Mouse (Mus musculus): Measurements from ENCODE around the gene Mrps6. TPM values are rescaled to one million over a fixed set of nuclear protein-coding genes. Genes with fewer than 3 reads are reported as not detected.

Mrps6 gene
- total and polyA plus RNA-seq, 3 experiments: 40.8 to 71.0 TPM; not detected in 1

DNA sequence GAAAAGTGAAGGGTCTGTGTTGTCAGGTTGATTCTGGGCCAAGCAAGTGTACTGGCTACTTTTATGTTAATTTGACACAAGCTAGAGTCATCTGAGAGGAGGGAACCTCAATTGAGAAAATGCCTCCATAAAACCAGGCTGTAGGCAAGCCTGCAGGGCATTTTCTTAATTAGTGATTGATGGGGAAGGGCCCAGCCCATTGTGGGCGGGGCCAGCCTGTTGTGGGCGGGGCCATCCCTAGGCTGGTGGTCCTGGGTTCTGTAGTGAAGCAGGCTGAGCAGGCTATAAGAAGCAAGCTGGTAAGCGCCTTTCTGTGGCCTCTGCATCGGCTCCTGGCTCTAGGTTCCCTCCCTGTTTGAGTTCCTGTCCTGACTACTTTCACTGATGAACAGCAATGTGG lies 69.2 kb downstream of the Mrps6 start:
- Histone ChIP-seq H3K27ac (ENCODE audit: control insufficient read depth, low read depth, low read length) (no peak overlapping the region), H3K4me3 (ENCODE audit: control insufficient read depth in 1 of 2, insufficient read depth in 1 of 2, low read depth in 2 of 2, low read length in 2 of 2) (no peak overlapping the region), H3K4me1 (ENCODE audit: control insufficient read depth in 1 of 2, insufficient read depth in 2 of 2, low read length in 2 of 2) (no peaks in the 10 kb centered on the region), H3K27me3 (ENCODE audit: control insufficient read depth in 1 of 2, insufficient read depth in 2 of 2, low read length in 2 of 2) (0 out of 4 replicates have a peak, but pooled peaks cover 0 to 2% of the 10 kb centered on the region in 2 experiments), H3K79me2 (ENCODE audit: control insufficient read depth, insufficient read depth, low read length, poor library complexity) (no peaks in the 10 kb centered on the region), H3K36me3 (ENCODE audit: control insufficient read depth in 1 of 2, insufficient read depth in 2 of 2, low read length in 2 of 2) (no peaks in the 10 kb centered on the region), H3K9me3 (replicated peaks; ENCODE audit: insufficient read depth, low read length) (no peaks in the 10 kb centered on the region), H3K9ac (ENCODE audit: control insufficient read depth, low read depth, low read length, poor library complexity, severe bottlenecking) (no peak overlapping the region)
- no peak for TF ChIP-seq MAX (IDR thresholded peaks at IDR 0.05; ENCODE audit: low read length)
- TF ChIP-seq MYB (IDR thresholded peaks at IDR 0.05; ENCODE audit: low read depth, low read length): no peak
- TF ChIP-seq EP300 (IDR thresholded peaks at IDR 0.05; ENCODE audit: low read depth in 1 of 2, low read length in 2 of 2): no peak
- TF ChIP-seq RCOR1 (IDR thresholded peaks at IDR 0.05; ENCODE audit: low read depth, low read length): no peak
- TF ChIP-seq ZC3H11A (IDR thresholded peaks at IDR 0.05; ENCODE audit: low read depth, low read length): no peak
- TF ChIP-seq MAZ (IDR thresholded peaks at IDR 0.05; ENCODE audit: low read depth, low read length): no peak
- TF ChIP-seq CHD1 (IDR thresholded peaks at IDR 0.05; ENCODE audit: low read depth, low read length): no peak
- no peak for TF ChIP-seq MAFK (IDR thresholded peaks at IDR 0.05; ENCODE audit: borderline replicate concordance, low read depth, low read length)
- TF ChIP-seq POLR2AphosphoS2 (IDR thresholded peaks at IDR 0.05; ENCODE audit: low read length): no peak
- TF ChIP-seq ZMIZ1 (IDR thresholded peaks at IDR 0.05; ENCODE audit: low read depth, low read length): no peak
- no peak for TF ChIP-seq USF2 (IDR thresholded peaks at IDR 0.05; ENCODE audit: borderline replicate concordance in 1 of 2, insufficient read depth in 1 of 2, low read depth in 1 of 2, low read length in 2 of 2)
- TF ChIP-seq GATA1 (IDR thresholded peaks at IDR 0.05; ENCODE audit: low read depth, low read length): no peak
- no peak for TF ChIP-seq POLR2AphosphoS5 (IDR thresholded peaks at IDR 0.05; ENCODE audit: borderline replicate concordance, low read depth, low read length)
- TF ChIP-seq HCFC1 (IDR thresholded peaks at IDR 0.05; ENCODE audit: low read depth, low read length): no peak
- TF ChIP-seq CTCF (IDR thresholded peaks at IDR 0.05 in 2 of 3, conservative IDR thresholded peaks at IDR 0.05 in 1 of 3; ENCODE audit: control insufficient read depth in 1 of 3, insufficient read depth in 1 of 3, low read depth in 2 of 3, low read length in 3 of 3, poor library complexity in 1 of 3, severe bottlenecking in 1 of 3): no peak
- no peak for TF ChIP-seq KAT2A (conservative IDR thresholded peaks at IDR 0.05; ENCODE audit: low read depth, low read length)
- no peak for TF ChIP-seq GABPA (IDR thresholded peaks at IDR 0.05; ENCODE audit: low read depth, low read length)
- TF ChIP-seq SIN3A (IDR thresholded peaks at IDR 0.05; ENCODE audit: low read length): no peak
- DNase-seq (ENCODE audit: low read depth, low spot score): no peak

GRCm38 (mm10) chr16:92127666-92128065 lies 69.6 kb downstream of the Mrps6 start:
- Histone ChIP-seq H3K79me2 (ENCODE audit: control insufficient read depth, insufficient read depth, low read length, poor library complexity) (no peaks in the 10 kb centered on the region), H3K27me3 (ENCODE audit: control insufficient read depth in 1 of 2, insufficient read depth in 2 of 2, low read length in 2 of 2) (0 out of 4 replicates have a peak, but pooled peaks cover 0 to 2% of the 10 kb centered on the region in 2 experiments), H3K4me1 (ENCODE audit: control insufficient read depth in 1 of 2, insufficient read depth in 2 of 2, low read length in 2 of 2) (no peaks in the 10 kb centered on the region), H3K36me3 (ENCODE audit: control insufficient read depth in 1 of 2, insufficient read depth in 2 of 2, low read length in 2 of 2) (no peaks in the 10 kb centered on the region), H3K4me3 (ENCODE audit: control insufficient read depth in 1 of 2, insufficient read depth in 1 of 2, low read depth in 2 of 2, low read length in 2 of 2) (no peak overlapping the region), H3K27ac (ENCODE audit: control insufficient read depth, low read depth, low read length) (no peak overlapping the region), H3K9ac (ENCODE audit: control insufficient read depth, low read depth, low read length, poor library complexity, severe bottlenecking) (no peak overlapping the region), H3K9me3 (replicated peaks; ENCODE audit: insufficient read depth, low read length) (no peaks in the 10 kb centered on the region)
- DNase-seq (ENCODE audit: low read depth, low spot score): no peak
- TF ChIP-seq NRF1 (IDR thresholded peaks at IDR 0.05; ENCODE audit: insufficient read depth, low read depth, low read length, poor library complexity, severe bottlenecking): no peak
- TF ChIP-seq ZMIZ1 (IDR thresholded peaks at IDR 0.05; ENCODE audit: low read depth, low read length): no peak
- no peak for TF ChIP-seq MYB (IDR thresholded peaks at IDR 0.05; ENCODE audit: low read depth, low read length)
- TF ChIP-seq MXI1 (IDR thresholded peaks at IDR 0.05; ENCODE audit: low read depth, low read length): no peak
- TF ChIP-seq TAL1 (IDR thresholded peaks at IDR 0.05; ENCODE audit: low read length): no peak
- no peak for TF ChIP-seq TCF12 (IDR thresholded peaks at IDR 0.05; ENCODE audit: low read depth, low read length)
- TF ChIP-seq ZKSCAN1 (IDR thresholded peaks at IDR 0.05; ENCODE audit: low read depth, low read length): no peak
- no peak for TF ChIP-seq RCOR1 (IDR thresholded peaks at IDR 0.05; ENCODE audit: low read depth, low read length)
- TF ChIP-seq ZC3H11A (IDR thresholded peaks at IDR 0.05; ENCODE audit: low read depth, low read length): no peak
- TF ChIP-seq E2F4 (IDR thresholded peaks at IDR 0.05; ENCODE audit: borderline replicate concordance, low read depth, low read length): no peak
- no peak for TF ChIP-seq CTCF (IDR thresholded peaks at IDR 0.05 in 2 of 3, conservative IDR thresholded peaks at IDR 0.05 in 1 of 3; ENCODE audit: control insufficient read depth in 1 of 3, insufficient read depth in 1 of 3, low read depth in 2 of 3, low read length in 3 of 3, poor library complexity in 1 of 3, severe bottlenecking in 1 of 3)
- TF ChIP-seq MYC (IDR thresholded peaks at IDR 0.05; ENCODE audit: low read depth, low read length): no peak
- no peak for TF ChIP-seq CHD2 (IDR thresholded peaks at IDR 0.05; ENCODE audit: low read length)
- no peak for TF ChIP-seq TBP (IDR thresholded peaks at IDR 0.05; ENCODE audit: low read depth, low read length)
- no peak for TF ChIP-seq MAX (IDR thresholded peaks at IDR 0.05; ENCODE audit: low read length)
- TF ChIP-seq RAD21 (IDR thresholded peaks at IDR 0.05; ENCODE audit: low read depth, low read length): no peak
- no peak for TF ChIP-seq MAZ (IDR thresholded peaks at IDR 0.05; ENCODE audit: low read depth, low read length)

All from MEL (cell line).